Mouse (Mus musculus): ENCODE results near the gene Snx25. TPM values are rescaled to one million over a fixed set of nuclear protein-coding genes. Genes with fewer than 3 reads are reported as not detected.

Snx25 gene
- polyA plus RNA-seq, 1 experiment from 2014 or later = 6.6 TPM

GRCm38 (mm10) chr8:46151202-46152062 lies 527 bp downstream of the Snx25 start, which contains the start of gene Cfap97:
Gene Cfap97 (plus strand): TSS chr8:46151771.
- peak within 1 kb of the TSS; percentile 90 for H3K4me2 ChIP-seq
- peak within 1 kb of the TSS; percentile 88 for H3K9ac ChIP-seq (replicated peaks)
- H3K4me1 ChIP-seq (replicated peaks) = peaks cover 13% of the 10 kb centered on the region
- H3K36me3 ChIP-seq = no peaks in the 10 kb centered on the region
- H3K27me3 ChIP-seq = peaks cover 11% of the 10 kb centered on the region; the same call in 1 of the 2 replicates
- ATAC-seq (ENCODE audit: insufficient number of reproducible peaks, insufficient read depth, low FRiP score, low TSS enrichment, low read depth) = peak; percentile 64; the same call in 1 of the 2 replicates
- H3K4me3 ChIP-seq (replicated peaks) = peak within 1 kb of the TSS; percentile 81
- WGBS = 1% methylated on average over 73 of the region's 75 CpGs
- 0 out of 2 replicates have a peak within 1 kb of the TSS, but pooled peaks have one; percentile 45 for H3K27ac ChIP-seq
- no peaks in the 10 kb centered on the region for H3K9me3 ChIP-seq

- ATAC-seq (ENCODE audit: insufficient number of reproducible peaks, insufficient read depth, low FRiP score, low TSS enrichment, low read depth) = no peak
- Histone ChIP-seq H3K9ac (replicated peaks) (no peak overlapping the region), H3K27ac (no peak overlapping the region), H3K4me1 (replicated peaks) (peaks cover 15% of the 10 kb centered on the region), H3K36me3 (no peaks in the 10 kb centered on the region), H3K4me3 (replicated peaks) (no peak overlapping the region), H3K27me3 (peaks cover 11% of the 10 kb centered on the region; the same call in 1 of the 2 replicates), H3K9me3 (no peaks in the 10 kb centered on the region), H3K4me2 (no peak overlapping the region)
- WGBS = 81% methylated on average over 9 of the region's 9 CpGs
Observed at GRCm38 (mm10) chr8:46149782-46150181, 2.2 kb downstream of the Snx25 start.

DNA sequence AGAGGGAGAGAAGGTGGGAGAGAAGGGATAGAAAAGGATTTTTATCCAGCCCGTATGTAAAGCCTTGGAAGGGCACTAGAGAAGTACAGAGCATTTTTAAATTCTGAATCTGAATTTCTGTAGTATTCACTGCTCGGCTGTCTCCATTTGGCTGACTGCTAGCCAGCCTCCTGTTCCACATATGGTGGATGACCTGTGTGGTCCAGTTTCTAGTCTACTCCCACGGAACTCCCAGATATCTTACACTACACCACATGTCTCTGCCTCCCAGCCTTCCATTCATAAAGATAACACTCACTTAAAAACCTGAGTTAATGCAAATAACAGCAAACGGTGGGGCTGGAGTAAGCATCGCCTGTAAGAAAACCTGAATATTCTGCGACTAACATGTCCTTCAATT lies 2.7 kb downstream of the Snx25 start:
- ATAC-seq (ENCODE audit: insufficient number of reproducible peaks, insufficient read depth, low FRiP score, low TSS enrichment, low read depth) = no peak
- WGBS = 73% methylated on average over 6 of the region's 6 CpGs

GRCm38 (mm10) chr8:46146173-46146572 lies 5.8 kb downstream of the Snx25 start:
- H3K4me2 ChIP-seq = no peak overlapping the region
- H3K9ac ChIP-seq (replicated peaks) = no peak overlapping the region
- H3K27ac ChIP-seq = no peak overlapping the region
- H3K9me3 ChIP-seq = no peaks in the 10 kb centered on the region
- no peak for ATAC-seq (ENCODE audit: insufficient number of reproducible peaks, insufficient read depth, low FRiP score, low TSS enrichment, low read depth)
- peaks cover 2% of the 10 kb centered on the region; the same call in 1 of the 2 replicates for H3K27me3 ChIP-seq
- H3K4me1 ChIP-seq (replicated peaks) = peaks cover 9% of the 10 kb centered on the region
- no peak overlapping the region for H3K4me3 ChIP-seq (replicated peaks)
- 40% methylated on average over 3 of the region's 3 CpGs for WGBS
- H3K36me3 ChIP-seq = no peaks in the 10 kb centered on the region

More for the DNA sequence above, 2.7 kb downstream of the Snx25 start:
- no peak overlapping the region for H3K27ac ChIP-seq
- H3K9me3 ChIP-seq = no peaks in the 10 kb centered on the region
- H3K36me3 ChIP-seq = no peaks in the 10 kb centered on the region
- H3K27me3 ChIP-seq = peaks cover 7% of the 10 kb centered on the region; the same call in 1 of the 2 replicates
- no peak overlapping the region for H3K4me2 ChIP-seq
- no peak overlapping the region for H3K9ac ChIP-seq (replicated peaks)
- H3K4me3 ChIP-seq (replicated peaks) = no peak overlapping the region
- H3K4me1 ChIP-seq (replicated peaks) = peaks cover 15% of the 10 kb centered on the region

GRCm38 (mm10) chr8:46143924-46144323 lies 8.0 kb downstream of the Snx25 start:
- no peaks in the 10 kb centered on the region for H3K27me3 ChIP-seq
- H3K4me2 ChIP-seq = no peak overlapping the region
- no peak overlapping the region for H3K27ac ChIP-seq
- H3K4me3 ChIP-seq (replicated peaks) = no peak overlapping the region
- no peaks in the 10 kb centered on the region for H3K9me3 ChIP-seq
- H3K36me3 ChIP-seq = no peaks in the 10 kb centered on the region
- H3K4me1 ChIP-seq (replicated peaks) = peaks cover 2% of the 10 kb centered on the region; the same call in 1 of the 2 replicates
- WGBS = 52% methylated on average over 1 of the region's 1 CpGs
- no peak overlapping the region for H3K9ac ChIP-seq (replicated peaks)
- ATAC-seq (ENCODE audit: insufficient number of reproducible peaks, insufficient read depth, low FRiP score, low TSS enrichment, low read depth) = no peak

DNA sequence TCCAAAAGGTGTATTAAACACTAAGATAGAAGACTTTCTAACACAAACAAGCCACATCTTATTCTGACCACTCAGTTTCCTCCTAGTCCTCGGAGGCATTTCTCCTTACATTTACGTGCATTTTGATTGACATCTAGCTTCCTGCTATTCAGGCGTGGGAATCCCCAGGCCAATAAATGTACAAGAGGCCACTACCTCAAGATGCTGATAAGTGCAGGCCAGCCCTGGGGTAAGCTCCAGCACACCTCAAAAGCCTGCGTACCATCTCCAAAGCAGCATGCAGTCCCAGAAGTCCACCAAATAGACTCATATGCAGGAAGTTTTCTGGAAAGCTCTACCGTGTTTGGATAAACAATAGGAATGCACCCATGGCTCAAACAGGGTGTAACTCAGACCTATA lies 8.5 kb downstream of the Snx25 start:
- Histone ChIP-seq H3K27ac (no peak overlapping the region), H3K9me3 (no peaks in the 10 kb centered on the region), H3K4me3 (replicated peaks) (no peak overlapping the region), H3K36me3 (no peaks in the 10 kb centered on the region), H3K4me2 (no peak overlapping the region), H3K4me1 (replicated peaks) (peaks cover 2% of the 10 kb centered on the region; the same call in 1 of the 2 replicates), H3K9ac (replicated peaks) (no peak overlapping the region), H3K27me3 (no peaks in the 10 kb centered on the region)
- 65% methylated on average over 5 of the region's 5 CpGs for WGBS
- no peak for ATAC-seq (ENCODE audit: insufficient number of reproducible peaks, insufficient read depth, low FRiP score, low TSS enrichment, low read depth)

GRCm38 (mm10) chr8:46142498-46143081 lies 9.4 kb downstream of the Snx25 start:
- Histone ChIP-seq H3K4me2 (no peak overlapping the region), H3K9ac (replicated peaks) (no peak overlapping the region), H3K36me3 (no peaks in the 10 kb centered on the region), H3K4me3 (replicated peaks) (no peak overlapping the region), H3K27me3 (no peaks in the 10 kb centered on the region), H3K27ac (no peak overlapping the region), H3K4me1 (replicated peaks) (peaks cover 2% of the 10 kb centered on the region; the same call in 1 of the 2 replicates), H3K9me3 (no peaks in the 10 kb centered on the region)
- WGBS = 93% methylated on average over 4 of the region's 4 CpGs
- no peak for ATAC-seq (ENCODE audit: insufficient number of reproducible peaks, insufficient read depth, low FRiP score, low TSS enrichment, low read depth)

DNA sequence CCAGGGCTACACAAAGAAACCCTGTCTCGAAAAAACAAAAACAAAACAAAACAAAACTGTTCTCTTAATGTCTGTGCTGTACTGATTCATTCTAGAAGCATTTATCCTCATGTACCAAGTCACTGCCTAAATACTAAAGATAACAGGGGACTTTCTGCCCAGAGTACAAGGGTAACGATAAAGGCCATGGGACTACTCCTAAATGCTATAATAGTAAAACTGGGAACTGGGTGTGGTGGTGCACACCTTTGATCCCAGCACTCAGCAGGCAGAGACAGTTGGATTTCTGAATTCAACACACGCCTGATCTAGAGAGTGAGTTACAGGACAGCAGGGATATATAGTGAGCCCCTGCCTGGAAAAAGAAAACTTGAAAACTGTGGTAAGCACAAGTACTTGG lies 10.3 kb downstream of the Snx25 start:
- Histone ChIP-seq H3K4me1 (replicated peaks) (peaks cover 2% of the 10 kb centered on the region; the same call in 1 of the 2 replicates), H3K9me3 (no peaks in the 10 kb centered on the region), H3K27me3 (no peaks in the 10 kb centered on the region), H3K36me3 (no peaks in the 10 kb centered on the region), H3K4me2 (no peak overlapping the region), H3K27ac (no peak overlapping the region), H3K4me3 (replicated peaks) (no peak overlapping the region), H3K9ac (replicated peaks) (no peak overlapping the region)
- ATAC-seq (ENCODE audit: insufficient number of reproducible peaks, insufficient read depth, low FRiP score, low TSS enrichment, low read depth) = no peak
- WGBS = 90% methylated on average over 3 of the region's 3 CpGs

GRCm38 (mm10) chr8:46140376-46141120 lies 11.4 kb downstream of the Snx25 start:
- 87% methylated on average over 9 of the region's 9 CpGs for WGBS
- Histone ChIP-seq H3K4me1 (replicated peaks) (no peaks in the 10 kb centered on the region; the same call in 1 of the 2 replicates), H3K27me3 (no peaks in the 10 kb centered on the region), H3K4me2 (no peak overlapping the region), H3K9ac (replicated peaks) (no peak overlapping the region), H3K36me3 (no peaks in the 10 kb centered on the region), H3K27ac (no peak overlapping the region), H3K9me3 (no peaks in the 10 kb centered on the region), H3K4me3 (replicated peaks) (no peak overlapping the region)
- no peak for ATAC-seq (ENCODE audit: insufficient number of reproducible peaks, insufficient read depth, low FRiP score, low TSS enrichment, low read depth)

- H3K27ac ChIP-seq = no peak overlapping the region
- H3K4me3 ChIP-seq (replicated peaks) = no peak overlapping the region
- H3K36me3 ChIP-seq = peaks cover 6% of the 10 kb centered on the region
- WGBS = 90% methylated on average over 10 of the region's 10 CpGs
- no peak overlapping the region for H3K4me2 ChIP-seq
- ATAC-seq (ENCODE audit: insufficient number of reproducible peaks, insufficient read depth, low FRiP score, low TSS enrichment, low read depth) = no peak
- H3K9me3 ChIP-seq = 0 out of 2 replicates have a peak, but pooled peaks cover 3% of the 10 kb centered on the region
- no peaks in the 10 kb centered on the region for H3K27me3 ChIP-seq
- H3K4me1 ChIP-seq (replicated peaks) = no peaks in the 10 kb centered on the region; the same call in 1 of the 2 replicates
- no peak overlapping the region for H3K9ac ChIP-seq (replicated peaks)
Observed at GRCm38 (mm10) chr8:46137843-46138596, 13.9 kb downstream of the Snx25 start.
